Mouse (Mus musculus): ENCODE results near the gene Etv4. TPM values are rescaled to one million over a fixed set of nuclear protein-coding genes. Genes with fewer than 3 reads are reported as not detected.

Gene Etv4
- polyA plus RNA-seq, 1 experiment from 2014 or later = 3.3 TPM

DNA sequence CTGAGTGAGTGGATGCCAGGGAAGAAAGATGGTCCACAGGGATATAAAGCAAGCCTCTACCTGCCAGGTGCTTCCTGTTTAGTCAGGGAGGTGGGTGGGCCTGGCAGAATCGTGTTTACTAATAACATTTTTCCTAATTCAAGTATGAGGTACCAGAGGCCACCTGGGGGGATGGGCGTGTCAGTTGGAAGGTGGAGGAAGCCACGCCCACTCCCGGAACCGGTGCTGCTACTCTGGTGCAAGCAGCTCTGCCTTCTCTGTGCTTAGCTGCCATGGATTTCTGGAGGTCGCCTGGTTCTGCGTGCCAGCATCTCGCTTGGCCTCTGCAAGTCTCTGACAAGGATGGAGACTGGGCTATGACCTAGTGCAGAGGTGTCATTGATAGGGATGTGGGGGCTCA is 12.9 kb upstream of the Etv4 start:
- Histone ChIP-seq H3K9me3 (replicated peaks; ENCODE audit: control insufficient read depth, low read length) (no peaks in the 10 kb centered on the region), H3K27ac (ENCODE audit: low read length) (no peak overlapping the region), H3K4me1 (ENCODE audit: control insufficient read depth, insufficient read depth, low read length) (0 out of 2 replicates have a peak, but pooled peaks cover 3% of the 10 kb centered on the region), H3K36me3 (ENCODE audit: control insufficient read depth, insufficient read depth) (no peaks in the 10 kb centered on the region), H3K27me3 (ENCODE audit: control insufficient read depth, insufficient read depth, low read length) (no peaks in the 10 kb centered on the region), H3K4me3 (ENCODE audit: low read length) (no peak overlapping the region), H3K4me2 (ENCODE audit: low read depth, low read length) (no peak overlapping the region), H3K9ac (ENCODE audit: low read length) (no peak overlapping the region)
- no peak for ATAC-seq (replicated peaks; ENCODE audit: extremely low read depth, insufficient read depth, low FRiP score)
- 32% methylated on average over 8 of the region's 8 CpGs for WGBS

DNA sequence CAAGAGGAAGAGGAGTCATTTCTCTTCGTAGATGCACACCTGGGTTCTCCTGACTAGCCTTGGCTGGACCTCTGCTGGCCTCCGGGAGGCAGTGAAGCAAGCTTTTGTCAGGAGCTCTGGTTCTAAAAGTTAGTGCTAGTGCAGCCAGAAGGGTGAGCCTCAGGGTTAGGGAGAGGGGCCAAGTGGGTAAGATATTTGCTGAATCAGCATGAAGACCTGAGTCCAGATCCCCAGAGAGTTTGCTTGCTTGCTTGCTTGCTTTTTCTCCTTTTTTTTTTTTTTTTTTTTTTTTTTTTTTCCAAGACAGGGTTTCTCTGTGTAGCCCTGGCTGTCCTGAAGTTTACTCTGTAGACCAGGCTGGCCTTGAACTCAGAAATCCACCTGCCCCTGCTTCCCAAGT is 12.2 kb upstream of the Etv4 start:
- no peaks in the 10 kb centered on the region for H3K27me3 ChIP-seq (ENCODE audit: control insufficient read depth, insufficient read depth, low read length)
- H3K27ac ChIP-seq (ENCODE audit: low read length) = no peak overlapping the region
- H3K4me2 ChIP-seq (ENCODE audit: low read depth, low read length) = no peak overlapping the region
- WGBS = 79% methylated on average over 2 of the region's 2 CpGs
- H3K4me3 ChIP-seq (ENCODE audit: low read length) = no peak overlapping the region
- ATAC-seq (replicated peaks; ENCODE audit: extremely low read depth, insufficient read depth, low FRiP score) = no peak
- H3K4me1 ChIP-seq (ENCODE audit: control insufficient read depth, insufficient read depth, low read length) = 0 out of 2 replicates have a peak, but pooled peaks cover 3% of the 10 kb centered on the region
- no peak overlapping the region for H3K9ac ChIP-seq (ENCODE audit: low read length)
- H3K36me3 ChIP-seq (ENCODE audit: control insufficient read depth, insufficient read depth) = no peaks in the 10 kb centered on the region
- H3K9me3 ChIP-seq (replicated peaks; ENCODE audit: control insufficient read depth, low read length) = no peaks in the 10 kb centered on the region

DNA sequence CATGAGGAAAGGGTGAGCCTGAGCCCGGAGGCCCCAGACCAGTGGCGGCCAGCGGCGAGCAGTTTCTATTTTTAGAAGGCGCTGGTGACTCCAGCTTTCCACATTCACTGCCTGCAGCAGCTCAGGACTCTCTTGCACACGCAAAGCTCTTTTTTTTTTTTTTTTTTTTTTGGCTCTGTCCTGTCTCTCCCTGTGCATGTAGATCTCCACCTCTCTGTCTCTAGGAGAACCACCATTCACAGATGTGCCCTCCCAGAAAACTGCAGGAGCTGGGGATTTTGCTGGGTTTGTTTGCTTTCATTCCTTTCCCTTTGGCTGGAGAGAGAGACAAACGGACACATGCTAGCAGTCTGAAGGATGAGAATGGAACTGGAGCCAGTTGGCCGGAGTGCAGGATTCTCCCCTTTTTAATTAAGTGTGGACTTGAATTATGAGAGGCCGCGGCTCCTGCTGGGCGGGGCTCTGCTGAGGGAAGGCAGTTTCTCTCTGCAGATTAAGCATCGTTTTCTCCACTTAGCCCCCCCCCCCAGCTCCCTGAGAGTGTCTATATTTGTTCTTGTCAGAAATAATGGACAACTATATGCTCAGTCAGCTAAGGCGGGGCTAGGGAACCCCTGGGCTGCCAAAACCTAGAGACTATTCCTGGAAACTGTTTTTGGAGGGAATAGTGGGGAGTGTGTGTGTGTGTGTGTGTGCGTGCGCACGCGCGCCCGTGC is 5.8 kb upstream of the Etv4 start:
- Histone ChIP-seq H3K36me3 (ENCODE audit: control insufficient read depth, insufficient read depth) (no peaks in the 10 kb centered on the region), H3K27ac (ENCODE audit: low read length) (peak overlapping the region; percentile 98), H3K9me3 (replicated peaks; ENCODE audit: control insufficient read depth, low read length) (no peaks in the 10 kb centered on the region), H3K9ac (ENCODE audit: low read length) (peak overlapping the region; percentile 67), H3K4me2 (ENCODE audit: low read depth, low read length) (peak overlapping the region; percentile 67), H3K27me3 (ENCODE audit: control insufficient read depth, insufficient read depth, low read length) (peaks cover 15% of the 10 kb centered on the region), H3K4me3 (ENCODE audit: low read length) (peak overlapping the region; percentile 42), H3K4me1 (ENCODE audit: control insufficient read depth, insufficient read depth, low read length) (peaks cover 18% of the 10 kb centered on the region)
- WGBS = 16% methylated on average over 19 of the region's 19 CpGs
- ATAC-seq (replicated peaks; ENCODE audit: extremely low read depth, insufficient read depth, low FRiP score) = peak; percentile 82

DNA sequence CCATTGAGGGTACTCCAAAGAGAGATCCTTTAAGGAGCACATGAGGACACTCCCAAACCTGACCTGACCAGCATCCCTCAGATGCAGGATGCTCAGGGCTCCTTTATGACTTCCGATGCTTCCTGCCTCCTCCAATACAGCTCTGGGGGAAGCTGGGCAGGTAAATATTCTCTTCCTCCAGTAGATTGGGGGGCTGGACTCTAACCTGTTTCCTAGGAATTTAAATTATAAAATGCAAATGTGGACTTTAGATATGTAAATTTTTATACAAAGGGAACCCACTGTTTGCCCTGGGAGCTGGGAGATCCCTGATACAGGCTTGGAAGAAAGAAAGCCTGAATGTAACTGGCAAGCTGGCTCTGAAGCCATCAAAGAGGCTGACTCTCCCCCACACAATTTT is 2.3 kb upstream of the Etv4 start:
- Histone ChIP-seq H3K4me1 (ENCODE audit: control insufficient read depth, insufficient read depth, low read length) (peaks cover 27% of the 10 kb centered on the region), H3K4me3 (ENCODE audit: low read length) (no peak overlapping the region), H3K9me3 (replicated peaks; ENCODE audit: control insufficient read depth, low read length) (no peaks in the 10 kb centered on the region), H3K27me3 (ENCODE audit: control insufficient read depth, insufficient read depth, low read length) (peaks cover 43% of the 10 kb centered on the region), H3K4me2 (ENCODE audit: low read depth, low read length) (no peak overlapping the region), H3K9ac (ENCODE audit: low read length) (no peak overlapping the region), H3K36me3 (ENCODE audit: control insufficient read depth, insufficient read depth) (no peaks in the 10 kb centered on the region), H3K27ac (ENCODE audit: low read length) (no peak overlapping the region)
- no peak for ATAC-seq (replicated peaks; ENCODE audit: extremely low read depth, insufficient read depth, low FRiP score)
- 81% methylated on average over 1 of the region's 1 CpGs for WGBS

DNA sequence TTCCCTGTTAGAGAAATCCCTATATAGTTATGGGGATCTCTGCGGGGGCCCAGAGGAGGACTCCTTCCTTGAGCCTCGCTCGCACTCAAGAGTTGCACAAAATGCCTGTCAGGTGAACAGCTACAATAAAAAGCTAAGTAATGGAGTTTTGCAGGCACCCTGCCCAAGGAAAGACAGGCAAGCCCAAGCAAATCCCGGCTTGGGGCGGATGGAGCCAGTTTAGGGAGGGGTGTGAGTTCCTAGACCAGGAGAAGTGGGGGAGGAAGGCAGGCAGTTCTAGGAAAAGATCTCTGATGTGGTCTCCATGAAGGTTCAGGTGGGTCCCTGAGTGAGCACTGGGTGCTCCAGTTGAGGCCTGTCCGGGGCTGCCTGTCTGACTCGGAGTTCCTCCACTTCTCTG is 1.5 kb upstream of the Etv4 start:
- Histone ChIP-seq H3K27me3 (ENCODE audit: control insufficient read depth, insufficient read depth, low read length) (peaks cover 51% of the 10 kb centered on the region), H3K9ac (ENCODE audit: low read length) (no peak overlapping the region), H3K9me3 (replicated peaks; ENCODE audit: control insufficient read depth, low read length) (no peaks in the 10 kb centered on the region), H3K36me3 (ENCODE audit: control insufficient read depth, insufficient read depth) (no peaks in the 10 kb centered on the region), H3K4me1 (ENCODE audit: control insufficient read depth, insufficient read depth, low read length) (peaks cover 22% of the 10 kb centered on the region), H3K4me3 (ENCODE audit: low read length) (no peak overlapping the region), H3K4me2 (ENCODE audit: low read depth, low read length) (no peak overlapping the region), H3K27ac (ENCODE audit: low read length) (no peak overlapping the region)
- WGBS = 69% methylated on average over 7 of the region's 7 CpGs
- no peak for ATAC-seq (replicated peaks; ENCODE audit: extremely low read depth, insufficient read depth, low FRiP score)

DNA sequence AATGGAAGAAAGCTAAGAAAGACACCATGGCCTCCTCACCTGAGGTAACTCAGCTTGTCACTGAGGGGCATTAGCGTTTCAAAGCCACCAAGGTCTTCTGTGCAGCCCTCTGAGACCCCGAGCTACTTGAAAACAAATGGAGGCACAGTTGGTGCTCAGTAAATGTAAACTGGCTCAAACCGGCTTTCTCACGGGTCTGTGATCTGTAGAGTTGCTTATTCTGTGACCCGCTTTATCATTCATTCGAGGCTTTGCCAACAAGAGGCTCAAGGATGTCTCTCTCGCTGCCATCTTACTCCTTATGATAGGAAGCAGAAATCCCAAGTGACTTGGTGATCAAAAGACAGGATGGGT is 658 bp upstream of the Etv4 start:
- Histone ChIP-seq H3K27ac (ENCODE audit: low read length) (no peak overlapping the region), H3K36me3 (ENCODE audit: control insufficient read depth, insufficient read depth) (no peaks in the 10 kb centered on the region), H3K27me3 (ENCODE audit: control insufficient read depth, insufficient read depth, low read length) (peaks cover 53% of the 10 kb centered on the region), H3K9ac (ENCODE audit: low read length) (no peak overlapping the region), H3K9me3 (replicated peaks; ENCODE audit: control insufficient read depth, low read length) (no peaks in the 10 kb centered on the region), H3K4me1 (ENCODE audit: control insufficient read depth, insufficient read depth, low read length) (peaks cover 17% of the 10 kb centered on the region), H3K4me3 (ENCODE audit: low read length) (peak overlapping the region; percentile 62), H3K4me2 (ENCODE audit: low read depth, low read length) (peak overlapping the region; percentile 94)
- WGBS = 10% methylated on average over 7 of the region's 7 CpGs
- ATAC-seq (replicated peaks; ENCODE audit: extremely low read depth, insufficient read depth, low FRiP score) = no peak

DNA sequence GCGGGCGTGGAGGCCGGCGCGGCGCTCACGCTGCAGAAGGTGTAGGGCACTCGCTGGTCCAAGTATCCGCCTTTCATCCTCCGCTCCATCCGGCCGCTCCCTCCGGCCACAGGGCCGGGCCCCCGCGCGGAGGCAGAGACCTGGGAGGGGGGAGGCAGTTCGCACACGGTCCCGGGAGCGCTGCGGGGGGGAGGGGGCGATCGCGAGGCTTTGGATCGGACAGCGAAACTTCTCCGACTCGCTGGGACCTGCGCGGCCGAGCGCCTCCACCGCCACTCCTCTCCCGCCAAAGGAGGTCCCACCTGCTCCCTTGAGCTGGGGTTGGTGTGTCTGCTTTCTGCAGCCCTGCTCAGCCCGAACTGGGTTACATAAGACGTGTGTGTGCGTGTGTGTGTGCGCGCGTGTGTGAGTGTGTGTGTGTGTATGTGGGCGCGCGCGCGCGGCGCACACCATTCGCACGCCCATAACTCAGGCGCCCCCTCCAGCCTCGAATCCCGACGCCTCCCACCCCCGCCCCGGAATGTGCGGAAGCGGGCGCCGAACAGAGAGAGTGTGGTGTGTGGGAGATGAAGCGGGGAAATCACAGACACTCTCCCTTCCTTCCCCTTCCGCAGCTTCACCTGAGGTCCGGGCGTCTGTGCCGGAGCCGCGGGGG is 556 bp downstream of the Etv4 start:
- 0 out of 2 replicates have a peak overlapping the region, but pooled peaks have one; percentile 29 for H3K27ac ChIP-seq (ENCODE audit: low read length)
- peak; percentile 20 for ATAC-seq (replicated peaks; ENCODE audit: extremely low read depth, insufficient read depth, low FRiP score)
- peaks cover 53% of the 10 kb centered on the region for H3K27me3 ChIP-seq (ENCODE audit: control insufficient read depth, insufficient read depth, low read length)
- H3K36me3 ChIP-seq (ENCODE audit: control insufficient read depth, insufficient read depth) = no peaks in the 10 kb centered on the region
- peak overlapping the region; percentile 71 for H3K9ac ChIP-seq (ENCODE audit: low read length)
- H3K4me3 ChIP-seq (ENCODE audit: low read length) = peak overlapping the region; percentile 62
- WGBS = under 1% methylated on average over 67 of the region's 67 CpGs
- no peaks in the 10 kb centered on the region for H3K9me3 ChIP-seq (replicated peaks; ENCODE audit: control insufficient read depth, low read length)
- H3K4me2 ChIP-seq (ENCODE audit: low read depth, low read length) = peak overlapping the region; percentile 94
- peaks cover 10% of the 10 kb centered on the region for H3K4me1 ChIP-seq (ENCODE audit: control insufficient read depth, insufficient read depth, low read length)

DNA sequence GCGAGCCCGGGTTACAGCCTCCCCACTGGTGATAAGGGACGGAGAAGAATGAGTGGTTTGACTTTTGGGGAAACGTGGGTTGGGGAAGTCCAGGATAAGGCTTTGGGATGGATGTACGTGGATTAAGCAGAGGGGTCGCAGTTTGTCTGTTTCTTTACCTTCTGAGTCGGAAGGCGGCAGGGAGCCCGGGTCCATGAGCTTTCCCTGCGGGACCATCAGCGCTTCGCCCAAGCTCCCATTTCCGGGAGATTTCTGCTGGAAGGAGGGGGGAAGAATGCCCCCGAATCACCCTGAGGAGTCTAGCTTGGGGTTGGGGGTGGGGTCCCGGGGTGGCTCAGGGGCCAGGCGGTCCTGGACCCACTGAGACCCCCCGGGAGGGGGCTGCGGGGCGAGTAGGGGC is 1.1 kb downstream of the Etv4 start:
- Histone ChIP-seq H3K4me3 (ENCODE audit: low read length) (peak overlapping the region; percentile 62), H3K4me1 (ENCODE audit: control insufficient read depth, insufficient read depth, low read length) (peaks cover 10% of the 10 kb centered on the region), H3K4me2 (ENCODE audit: low read depth, low read length) (peak overlapping the region; percentile 94), H3K27me3 (ENCODE audit: control insufficient read depth, insufficient read depth, low read length) (peaks cover 53% of the 10 kb centered on the region), H3K9ac (ENCODE audit: low read length) (peak overlapping the region; percentile 71), H3K36me3 (ENCODE audit: control insufficient read depth, insufficient read depth) (no peaks in the 10 kb centered on the region), H3K9me3 (replicated peaks; ENCODE audit: control insufficient read depth, low read length) (no peaks in the 10 kb centered on the region), H3K27ac (ENCODE audit: low read length) (no peak overlapping the region)
- no peak for ATAC-seq (replicated peaks; ENCODE audit: extremely low read depth, insufficient read depth, low FRiP score)
- WGBS = 2% methylated on average over 15 of the region's 19 CpGs

DNA sequence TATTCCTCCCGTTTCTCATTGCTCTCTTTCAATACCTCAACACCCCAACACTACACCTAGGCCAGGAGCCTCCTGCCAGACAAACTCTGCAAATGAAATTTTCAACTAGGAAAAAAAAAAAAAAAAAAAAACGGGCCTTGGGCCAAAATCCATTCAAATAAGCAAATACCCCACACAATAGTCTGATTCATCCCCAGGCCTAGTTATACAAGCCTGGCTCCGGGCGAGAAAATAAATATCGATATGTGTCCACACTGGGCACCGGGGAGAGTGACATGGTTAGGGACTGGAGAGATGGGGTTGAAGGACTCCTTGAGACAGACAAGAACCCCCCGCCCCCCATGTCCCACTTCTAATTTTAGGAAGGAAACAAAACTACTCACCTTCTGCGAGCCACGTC is 1.6 kb downstream of the Etv4 start:
- 34% methylated on average over 9 of the region's 9 CpGs for WGBS
- no peak for ATAC-seq (replicated peaks; ENCODE audit: extremely low read depth, insufficient read depth, low FRiP score)
- peaks cover 53% of the 10 kb centered on the region for H3K27me3 ChIP-seq (ENCODE audit: control insufficient read depth, insufficient read depth, low read length)
- no peaks in the 10 kb centered on the region for H3K9me3 ChIP-seq (replicated peaks; ENCODE audit: control insufficient read depth, low read length)
- no peak overlapping the region; the same call in 1 of the 2 replicates for H3K9ac ChIP-seq (ENCODE audit: low read length)
- H3K27ac ChIP-seq (ENCODE audit: low read length) = no peak overlapping the region
- H3K4me3 ChIP-seq (ENCODE audit: low read length) = peak overlapping the region; percentile 62
- H3K4me2 ChIP-seq (ENCODE audit: low read depth, low read length) = peak overlapping the region; percentile 94; the same call in 1 of the 2 replicates
- H3K36me3 ChIP-seq (ENCODE audit: control insufficient read depth, insufficient read depth) = no peaks in the 10 kb centered on the region
- H3K4me1 ChIP-seq (ENCODE audit: control insufficient read depth, insufficient read depth, low read length) = peaks cover 10% of the 10 kb centered on the region

Data from heart, embryonic 16.5 days (tissue).